Mouse (Mus musculus) lung, postnatal 0 days (tissue): Measurements from ENCODE around the gene Nat8f5.

Experiments used
- CTCF ChIP-seq: IDR thresholded peaks from 2 replicates; pipeline ENCODE4 v1.5.1; 2016; ENCODE audit warnings: antibody characterized with exemption, mild to moderate bottlenecking
- EP300 ChIP-seq: IDR thresholded peaks from 2 replicates; pipeline ENCODE4 v1.6.1; 2016; ENCODE audit warnings: antibody characterized with exemption, mild to moderate bottlenecking, control low read depth

GRCm38 (mm10) chr6:85849240-85849639 is 28.5 kb upstream of the Nat8f5 start:
- TF ChIP-seq CTCF (no peak), EP300 (no peak)
